Mouse (Mus musculus): Measurements from ENCODE around the gene Nlk. TPM values are rescaled to one million over a fixed set of nuclear protein-coding genes. Genes with fewer than 3 reads are reported as not detected.

The Nlk gene
- polyA plus RNA-seq (2014; fragmentation: Illumina TruSeq; extraction: RNeasy Lipid Tissue Mini Kit (QIAGEN cat#74804); ENCODE audit: low read depth, low replicate concordance): 21.9 TPM

DNA sequence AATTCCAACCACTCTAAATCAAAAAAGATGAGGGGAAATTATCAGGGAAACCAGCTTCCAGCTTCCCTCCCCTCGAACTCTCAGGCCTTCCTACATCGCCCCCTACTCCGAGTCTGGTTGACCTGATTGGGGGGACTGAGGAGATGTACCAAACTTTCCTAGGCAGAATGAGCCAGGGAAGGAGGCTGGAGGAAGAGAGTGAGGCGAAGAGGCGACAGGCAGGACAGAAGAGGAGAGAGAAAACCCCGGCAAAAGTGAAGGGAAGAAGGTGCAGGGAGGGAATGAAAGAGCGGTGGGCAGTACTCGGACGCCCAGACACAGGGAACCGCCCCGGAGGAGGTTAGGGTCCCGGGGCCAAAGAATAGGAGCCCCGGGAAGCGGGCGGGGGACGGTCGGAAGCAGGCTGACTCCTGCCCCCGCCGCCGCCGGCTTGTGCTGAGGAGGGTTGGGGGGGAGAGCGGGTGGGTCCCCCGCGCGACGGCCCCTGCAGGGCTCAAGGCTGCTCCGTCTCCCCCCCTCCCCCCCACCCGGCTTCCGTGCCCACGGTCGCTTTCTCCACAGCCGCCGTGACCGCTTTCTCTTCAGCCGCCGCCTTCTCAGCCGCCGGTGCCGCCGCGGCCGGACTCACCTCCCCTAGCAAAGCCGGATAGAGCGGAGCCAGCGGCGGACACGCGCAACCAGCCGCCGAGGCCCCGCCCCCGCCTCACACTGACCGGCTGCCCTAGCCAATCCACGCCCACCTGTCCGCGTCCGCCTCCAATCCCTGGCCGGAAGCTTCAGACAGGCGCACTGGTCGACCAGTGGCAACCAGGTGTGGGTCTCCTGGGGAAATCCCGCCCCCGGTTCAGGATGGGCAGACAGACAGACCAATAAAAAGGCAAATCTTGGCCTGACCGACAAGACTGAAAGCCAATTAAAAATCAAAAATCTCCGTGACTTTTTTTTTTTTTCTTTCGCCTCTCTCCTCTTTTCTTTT, at the start of gene Nlk:
TSS of gene Nlk (minus strand) at position 597 of the 976 bp plus-strand sequence.

DNA sequence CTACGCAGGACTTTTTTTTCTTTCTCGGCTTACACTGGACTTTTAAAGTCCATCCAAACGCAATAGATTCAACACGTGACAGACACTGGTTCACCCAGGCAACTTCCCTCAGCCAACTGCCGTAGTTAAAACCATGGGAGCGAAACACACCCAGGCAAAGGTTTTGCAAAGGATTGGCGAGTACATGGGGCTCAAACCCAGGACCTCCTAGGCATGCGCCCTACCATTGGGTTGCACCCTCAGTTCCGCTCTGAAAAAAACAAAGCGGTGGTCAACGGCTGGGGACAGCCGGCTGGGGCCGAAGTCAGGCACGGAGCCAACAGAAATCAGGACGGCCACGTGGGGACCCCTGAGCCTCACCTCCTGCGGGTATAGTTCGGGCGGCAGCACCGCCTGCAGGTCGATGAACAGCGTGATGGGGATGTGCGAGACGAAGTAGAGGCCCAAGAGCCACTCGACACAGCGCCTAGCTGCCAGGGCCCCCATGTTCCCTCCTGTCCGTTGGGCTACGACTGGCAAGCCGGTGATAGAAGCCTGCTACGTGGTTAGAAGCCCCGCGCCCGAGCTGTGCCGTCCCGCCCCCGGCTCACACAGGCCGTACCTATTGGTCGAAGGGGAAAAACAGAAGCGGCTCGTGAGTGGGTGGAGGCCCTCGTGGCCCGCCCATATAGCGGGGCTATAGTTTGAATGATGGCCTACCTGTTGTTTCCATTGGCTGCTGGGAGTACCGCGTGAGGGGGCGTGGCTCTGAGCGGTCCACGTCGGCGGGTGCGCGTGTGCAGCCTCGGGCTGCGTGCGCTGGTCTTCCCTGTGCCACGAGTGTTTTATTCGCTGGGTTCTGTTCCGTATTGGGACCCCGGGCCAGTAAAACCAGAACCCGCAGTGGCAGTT, 146.8 kb downstream of the Nlk start, which contains the start of gene Tmem97:
TSS of gene Tmem97 (minus strand) at position 610 of the 891 bp plus-strand sequence.

DNA sequence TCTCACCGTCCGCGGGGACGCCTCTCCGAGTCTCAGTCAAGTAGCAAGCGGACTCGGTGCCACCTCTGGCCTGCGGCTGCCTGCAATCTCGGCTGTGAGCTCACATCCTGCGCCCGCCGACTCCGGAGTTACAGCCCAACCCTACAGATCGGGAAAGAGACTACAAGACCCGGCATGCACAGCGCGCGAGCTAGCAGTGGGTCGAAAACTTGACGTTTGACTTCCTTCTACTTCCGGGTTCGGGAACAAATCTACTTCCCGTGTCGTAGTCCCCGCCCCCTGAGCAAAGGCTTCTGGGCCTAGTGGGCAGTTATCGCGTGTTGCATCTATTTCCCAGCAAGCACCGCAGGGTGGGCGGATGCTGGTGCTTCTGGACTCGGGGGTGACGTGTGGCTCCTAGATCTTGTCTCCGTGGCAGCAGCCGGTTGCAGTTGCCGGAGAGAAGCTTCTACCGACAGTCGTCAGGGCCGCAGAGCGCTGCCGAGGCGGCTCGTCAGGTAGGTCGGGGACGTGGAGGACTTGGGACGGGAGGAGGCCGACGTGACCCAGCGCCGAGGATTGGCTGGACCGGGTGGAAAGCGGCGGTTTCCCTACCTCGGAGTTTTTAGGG, 161.0 kb downstream of the Nlk start, which contains the start of the genes Tnfaip1 and Ift20:
TSS of gene Tnfaip1 (minus strand) at position 253 of the 610 bp plus-strand sequence.
TSS of gene Ift20 (plus strand) at position 282 of the 610 bp plus-strand sequence.

Other genes starting within 250 kb of the Nlk start
- 25.6 TPM for gene Slc46a1, start 231.7 kb downstream of the Nlk start, polyA plus RNA-seq (2014; fragmentation: Illumina TruSeq; extraction: RNeasy Lipid Tissue Mini Kit (QIAGEN cat#74804); ENCODE audit: low read depth, low replicate concordance)
- 2.2 TPM for gene Sarm1, start 199.6 kb downstream of the Nlk start, polyA plus RNA-seq (2014; fragmentation: Illumina TruSeq; extraction: RNeasy Lipid Tissue Mini Kit (QIAGEN cat#74804); ENCODE audit: low read depth, low replicate concordance)
- 12.6 TPM for gene Vtn, start 198.3 kb downstream of the Nlk start, polyA plus RNA-seq (2014; fragmentation: Illumina TruSeq; extraction: RNeasy Lipid Tissue Mini Kit (QIAGEN cat#74804); ENCODE audit: low read depth, low replicate concordance)
- not detected for gene Sebox, start 193.9 kb downstream of the Nlk start, polyA plus RNA-seq (2014; fragmentation: Illumina TruSeq; extraction: RNeasy Lipid Tissue Mini Kit (QIAGEN cat#74804); ENCODE audit: low read depth, low replicate concordance)
- 31.0 TPM for gene Tmem199, start 185.2 kb downstream of the Nlk start, polyA plus RNA-seq (2014; fragmentation: Illumina TruSeq; extraction: RNeasy Lipid Tissue Mini Kit (QIAGEN cat#74804); ENCODE audit: low read depth, low replicate concordance)
- 77.7 TPM for gene Poldip2, start 185.2 kb downstream of the Nlk start, polyA plus RNA-seq (2014; fragmentation: Illumina TruSeq; extraction: RNeasy Lipid Tissue Mini Kit (QIAGEN cat#74804); ENCODE audit: low read depth, low replicate concordance)
- 35.8 TPM for gene Tnfaip1, start 161.0 kb downstream of the Nlk start, polyA plus RNA-seq (2014; fragmentation: Illumina TruSeq; extraction: RNeasy Lipid Tissue Mini Kit (QIAGEN cat#74804); ENCODE audit: low read depth, low replicate concordance)
- gene Ift20, start 161.0 kb downstream of the Nlk start, polyA plus RNA-seq (2014; fragmentation: Illumina TruSeq; extraction: RNeasy Lipid Tissue Mini Kit (QIAGEN cat#74804); ENCODE audit: low read depth, low replicate concordance): 127 TPM
- gene Tmem97, start 146.6 kb downstream of the Nlk start, polyA plus RNA-seq (2014; fragmentation: Illumina TruSeq; extraction: RNeasy Lipid Tissue Mini Kit (QIAGEN cat#74804); ENCODE audit: low read depth, low replicate concordance): 38.0 TPM
- 17.7 TPM for gene Ccnq, start 54.4 kb upstream of the Nlk start, polyA plus RNA-seq (2014; fragmentation: Illumina TruSeq; extraction: RNeasy Lipid Tissue Mini Kit (QIAGEN cat#74804); ENCODE audit: low read depth, low replicate concordance)
- 18.0 TPM for gene Lyrm9, start 129.2 kb upstream of the Nlk start, polyA plus RNA-seq (2014; fragmentation: Illumina TruSeq; extraction: RNeasy Lipid Tissue Mini Kit (QIAGEN cat#74804); ENCODE audit: low read depth, low replicate concordance)
- 2.1 TPM for gene Nos2, start 223.4 kb upstream of the Nlk start, polyA plus RNA-seq (2014; fragmentation: Illumina TruSeq; extraction: RNeasy Lipid Tissue Mini Kit (QIAGEN cat#74804); ENCODE audit: low read depth, low replicate concordance)